Mouse (Mus musculus): ENCODE data around the gene Chrnd.
A peak's percentile ranks its signal among the peaks of the same experiment; 100 is the strongest.

The Chrnd gene

GRCm38 (mm10) chr1:87155531-87156198 lies 34.7 kb upstream of the Chrnd start:
- TF ChIP-seq NANOG (IDR thresholded peaks at IDR 0.05; ENCODE audit: borderline replicate concordance, low read length) (no peak), CTCF (conservative IDR thresholded peaks at IDR 0.05; ENCODE audit: low read length) (no peak), POU5F1 (IDR thresholded peaks at IDR 0.05; ENCODE audit: borderline replicate concordance, low read length) (no peak)
- Histone ChIP-seq H3K9me3 (ENCODE audit: low read length) (peaks cover 15% of the 10 kb centered on the region; the same call in 1 of the 2 replicates), H3K4me1 (replicated peaks; ENCODE audit: low read depth, low read length) (peaks cover 33% of the 10 kb centered on the region), H3K4me3 (replicated peaks; ENCODE audit: low read length) (peak overlapping the region; percentile 73), H3K27me3 (ENCODE audit: insufficient read depth, low read length) (peaks cover 96% of the 10 kb centered on the region), H3K36me3 (ENCODE audit: insufficient read depth, low read length) (no peaks in the 10 kb centered on the region)

GRCm38 (mm10) chr1:87156199-87156587 lies 34.2 kb upstream of the Chrnd start, which contains the start of gene Ecel1:
Gene Ecel1 (minus strand): TSS chr1:87156521.
- Histone ChIP-seq H3K9me3 (ENCODE audit: low read length) (peaks cover 15% of the 10 kb centered on the region; the same call in 1 of the 2 replicates), H3K4me1 (replicated peaks; ENCODE audit: low read depth, low read length) (peaks cover 33% of the 10 kb centered on the region), H3K27me3 (ENCODE audit: insufficient read depth, low read length) (peaks cover 96% of the 10 kb centered on the region), H3K36me3 (ENCODE audit: insufficient read depth, low read length) (no peaks in the 10 kb centered on the region), H3K4me3 (replicated peaks; ENCODE audit: low read length) (peak within 1 kb of the TSS; percentile 73)
- TF ChIP-seq POU5F1 (IDR thresholded peaks at IDR 0.05; ENCODE audit: borderline replicate concordance, low read length) (no peak), CTCF (conservative IDR thresholded peaks at IDR 0.05; ENCODE audit: low read length) (no peak), NANOG (IDR thresholded peaks at IDR 0.05; ENCODE audit: borderline replicate concordance, low read length) (no peak)

- Histone ChIP-seq H3K27me3 (ENCODE audit: insufficient read depth, low read length) (peaks cover 88% of the 10 kb centered on the region), H3K4me3 (replicated peaks; ENCODE audit: low read length) (no peak overlapping the region), H3K4me1 (replicated peaks; ENCODE audit: low read depth, low read length) (peaks cover 22% of the 10 kb centered on the region), H3K9me3 (ENCODE audit: low read length) (peaks cover 13% of the 10 kb centered on the region; the same call in 1 of the 2 replicates), H3K36me3 (ENCODE audit: insufficient read depth, low read length) (no peaks in the 10 kb centered on the region)
- TF ChIP-seq CTCF (conservative IDR thresholded peaks at IDR 0.05; ENCODE audit: low read length) (no peak), POU5F1 (IDR thresholded peaks at IDR 0.05; ENCODE audit: borderline replicate concordance, low read length) (no peak), NANOG (IDR thresholded peaks at IDR 0.05; ENCODE audit: borderline replicate concordance, low read length) (no peak)
These were observed 31.0 kb upstream of the Chrnd start for GRCm38 (mm10) chr1:87159396-87159795.

- H3K4me1 ChIP-seq (replicated peaks; ENCODE audit: low read depth, low read length) = peaks cover 12% of the 10 kb centered on the region
- H3K9me3 ChIP-seq (ENCODE audit: low read length) = no peaks in the 10 kb centered on the region
- peaks cover 86% of the 10 kb centered on the region for H3K27me3 ChIP-seq (ENCODE audit: insufficient read depth, low read length)
- H3K4me3 ChIP-seq (replicated peaks; ENCODE audit: low read length) = no peak overlapping the region
- TF ChIP-seq POU5F1 (IDR thresholded peaks at IDR 0.05; ENCODE audit: borderline replicate concordance, low read length) (no peak), CTCF (conservative IDR thresholded peaks at IDR 0.05; ENCODE audit: low read length) (no peak), NANOG (IDR thresholded peaks at IDR 0.05; ENCODE audit: borderline replicate concordance, low read length) (no peak)
- no peaks in the 10 kb centered on the region for H3K36me3 ChIP-seq (ENCODE audit: insufficient read depth, low read length)
These were observed 26.1 kb upstream of the Chrnd start for GRCm38 (mm10) chr1:87164164-87164795.

GRCm38 (mm10) chr1:87164796-87165184 lies 25.6 kb upstream of the Chrnd start:
- TF ChIP-seq NANOG (IDR thresholded peaks at IDR 0.05; ENCODE audit: borderline replicate concordance, low read length) = no peak
- H3K9me3 ChIP-seq (ENCODE audit: low read length) = no peaks in the 10 kb centered on the region

GRCm38 (mm10) chr1:87170458-87170857 lies 19.9 kb upstream of the Chrnd start:
- Histone ChIP-seq H3K27me3 (ENCODE audit: insufficient read depth, low read length) (peaks cover 85% of the 10 kb centered on the region), H3K9me3 (ENCODE audit: low read length) (no peaks in the 10 kb centered on the region), H3K36me3 (ENCODE audit: insufficient read depth, low read length) (no peaks in the 10 kb centered on the region), H3K4me3 (replicated peaks; ENCODE audit: low read length) (peak overlapping the region; percentile 45; the same call in 1 of the 2 replicates), H3K4me1 (replicated peaks; ENCODE audit: low read depth, low read length) (peaks cover 29% of the 10 kb centered on the region)
- TF ChIP-seq POU5F1 (IDR thresholded peaks at IDR 0.05; ENCODE audit: borderline replicate concordance, low read length) (no peak), CTCF (conservative IDR thresholded peaks at IDR 0.05; ENCODE audit: low read length) (no peak), NANOG (IDR thresholded peaks at IDR 0.05; ENCODE audit: borderline replicate concordance, low read length) (no peak)

More at GRCm38 (mm10) chr1:87164796-87165184, 25.6 kb upstream of the Chrnd start:
- peaks cover 14% of the 10 kb centered on the region for H3K4me1 ChIP-seq (replicated peaks; ENCODE audit: low read depth, low read length)
- H3K36me3 ChIP-seq (ENCODE audit: insufficient read depth, low read length) = no peaks in the 10 kb centered on the region
- no peak overlapping the region for H3K4me3 ChIP-seq (replicated peaks; ENCODE audit: low read length)
- peaks cover 90% of the 10 kb centered on the region for H3K27me3 ChIP-seq (ENCODE audit: insufficient read depth, low read length)

GRCm38 (mm10) chr1:87171312-87171711 lies 19.1 kb upstream of the Chrnd start:
- Histone ChIP-seq H3K9me3 (ENCODE audit: low read length) (no peaks in the 10 kb centered on the region), H3K27me3 (ENCODE audit: insufficient read depth, low read length) (peaks cover 76% of the 10 kb centered on the region), H3K36me3 (ENCODE audit: insufficient read depth, low read length) (no peaks in the 10 kb centered on the region), H3K4me1 (replicated peaks; ENCODE audit: low read depth, low read length) (peaks cover 37% of the 10 kb centered on the region), H3K4me3 (replicated peaks; ENCODE audit: low read length) (no peak overlapping the region)
- no peak for TF ChIP-seq POU5F1 (IDR thresholded peaks at IDR 0.05; ENCODE audit: borderline replicate concordance, low read length)
- TF ChIP-seq NANOG (IDR thresholded peaks at IDR 0.05; ENCODE audit: borderline replicate concordance, low read length) = no peak
- no peak for TF ChIP-seq CTCF (conservative IDR thresholded peaks at IDR 0.05; ENCODE audit: low read length)

GRCm38 (mm10) chr1:87172316-87172715 lies 18.1 kb upstream of the Chrnd start:
- Histone ChIP-seq H3K27me3 (ENCODE audit: insufficient read depth, low read length) (peaks cover 72% of the 10 kb centered on the region), H3K36me3 (ENCODE audit: insufficient read depth, low read length) (no peaks in the 10 kb centered on the region), H3K4me3 (replicated peaks; ENCODE audit: low read length) (no peak overlapping the region), H3K9me3 (ENCODE audit: low read length) (no peaks in the 10 kb centered on the region), H3K4me1 (replicated peaks; ENCODE audit: low read depth, low read length) (peaks cover 41% of the 10 kb centered on the region)
- TF ChIP-seq POU5F1 (IDR thresholded peaks at IDR 0.05; ENCODE audit: borderline replicate concordance, low read length) (no peak), CTCF (conservative IDR thresholded peaks at IDR 0.05; ENCODE audit: low read length) (no peak), NANOG (IDR thresholded peaks at IDR 0.05; ENCODE audit: borderline replicate concordance, low read length) (no peak)
